Comparison of ENCODE assay signal across 13 mouse cellular contexts in the genomic region with DNA sequence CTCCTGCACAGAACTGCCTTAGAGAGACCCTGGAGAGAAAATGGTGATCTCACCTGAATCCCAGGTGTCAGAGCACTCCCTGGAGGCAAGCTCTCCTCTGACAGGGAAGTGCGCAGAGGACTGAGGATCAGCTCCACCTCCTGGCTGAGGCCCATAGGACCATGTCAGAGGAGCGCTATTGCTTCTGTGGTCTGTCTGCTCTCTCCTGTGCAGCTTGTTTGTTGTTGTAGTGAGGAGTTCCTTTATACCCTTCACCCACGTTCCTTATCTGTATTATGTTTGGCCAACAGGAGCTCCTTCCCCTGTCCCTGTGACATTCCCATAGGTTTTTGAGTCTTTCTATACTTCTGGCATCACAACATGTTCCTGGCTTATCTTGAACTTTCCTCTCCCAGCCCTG.
"Had no signal": no experiment of that assay in that cellular context is flagged by ENCODE, and none has a peak within 500 bp of the region (broad histone marks: within the 10 kb centered on the region; RNA-seq: fewer than 3 reads in every experiment).

No protein-coding gene starts in this region.

- H3K27me3 ChIP-seq: kidney, embryonic 15.5 days; limb, embryonic 13.5 days; midbrain, embryonic 15.5 days; neural tube, embryonic 12.5 days had no signal

- H3K4me1 ChIP-seq: kidney, embryonic 15.5 days; limb, embryonic 13.5 days; midbrain, embryonic 15.5 days; neural tube, embryonic 12.5 days had no signal

- H3K27ac ChIP-seq: kidney, embryonic 15.5 days; limb, embryonic 13.5 days; liver, embryonic 14.5 days; midbrain, embryonic 15.5 days; neural tube, embryonic 12.5 days had no signal

- H3K36me3 ChIP-seq: kidney, embryonic 15.5 days; limb, embryonic 13.5 days; midbrain, embryonic 15.5 days; neural tube, embryonic 12.5 days had no signal

- ATAC-seq: lung, postnatal 0 days; midbrain, embryonic 15.5 days had no signal

- H3K9me3 ChIP-seq: kidney, embryonic 15.5 days; limb, embryonic 13.5 days; midbrain, embryonic 15.5 days; neural tube, embryonic 12.5 days had no signal

- H3K9ac ChIP-seq: kidney, embryonic 15.5 days; limb, embryonic 13.5 days; liver, embryonic 14.5 days; midbrain, embryonic 15.5 days; neural tube, embryonic 12.5 days had no signal

- H3K4me2 ChIP-seq: kidney, embryonic 15.5 days; limb, embryonic 13.5 days; midbrain, embryonic 15.5 days; neural tube, embryonic 12.5 days had no signal

- H3K4me3 ChIP-seq: kidney, embryonic 15.5 days; limb, embryonic 13.5 days; midbrain, embryonic 15.5 days; neural tube, embryonic 12.5 days had no signal

- DNase-seq: kidney, postnatal 14 days; left cerebral cortex, postnatal 4 days; lung, adult 2 months; lung, postnatal 36 days; right cerebral cortex, postnatal 14 days; thymus, adult 2 months; thymus, postnatal 25 days had no signal
